Mouse (Mus musculus): Measurements from ENCODE around the gene Ppp2r2d. TPM values are rescaled to one million over a fixed set of nuclear protein-coding genes. Genes with fewer than 3 reads are reported as not detected.
A peak's percentile ranks its signal among the peaks of the same experiment; 100 is the strongest.

Ppp2r2d gene
- polyA plus RNA-seq (2016; fragmentation: Nextera tagmentation; extraction: Ambion mirVana), result 69.8 and 70.2 TPM in 2 replicates

GRCm38 (mm10) chr7:138845544-138846391 lies at the start of gene Ppp2r2d, which contains the start of gene Mapk1ip1:
Gene Ppp2r2d, plus strand, starts transcription at chr7:138846079.
Gene Mapk1ip1, minus strand, starts transcription at chr7:138846273.
- Histone ChIP-seq H3K9me3 (replicated peaks) (no peaks in the 10 kb centered on the region), H3K4me2 (replicated peaks) (peak within 1 kb of the TSS; percentile 92), H3K4me1 (peaks cover 62% of the 10 kb centered on the region), H3K9ac (peak within 1 kb of the TSS; percentile 95), H3K36me3 (0 out of 2 replicates have a peak, but pooled peaks cover 3% of the 10 kb centered on the region), H3K4me3 (peak within 1 kb of the TSS; percentile 93), H3K27ac (peak within 1 kb of the TSS; percentile 94), H3K27me3 (no peaks in the 10 kb centered on the region)
- WGBS, result under 1% methylated on average over 51 of the region's 51 CpGs
- ATAC-seq (ENCODE audit: low FRiP score), result peak; percentile 91

DNA sequence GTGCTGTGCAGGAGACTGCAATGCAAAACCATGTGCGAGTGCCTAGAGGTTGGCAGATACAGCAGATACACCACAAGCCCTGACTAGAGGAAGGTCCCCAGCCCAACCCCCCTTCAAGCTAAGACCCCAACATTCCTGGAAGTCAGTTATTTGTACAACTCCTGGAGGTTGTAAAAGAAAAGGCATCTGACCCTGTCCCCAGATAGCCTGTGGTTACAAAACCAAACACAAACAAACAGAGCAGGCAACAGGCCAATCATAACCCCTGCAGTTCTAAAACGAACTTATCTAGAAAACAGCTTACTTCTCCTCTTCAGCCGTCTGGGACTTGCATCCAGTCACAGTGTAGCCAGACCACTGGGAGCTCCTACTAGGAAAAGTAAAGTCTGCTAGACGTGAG lies 42.5 kb upstream of the Ppp2r2d start:
- 0 out of 2 replicates have a peak, but pooled peaks cover 7% of the 10 kb centered on the region for H3K9me3 ChIP-seq (replicated peaks)
- no peaks in the 10 kb centered on the region for H3K4me1 ChIP-seq
- ATAC-seq (ENCODE audit: low FRiP score), result no peak

DNA sequence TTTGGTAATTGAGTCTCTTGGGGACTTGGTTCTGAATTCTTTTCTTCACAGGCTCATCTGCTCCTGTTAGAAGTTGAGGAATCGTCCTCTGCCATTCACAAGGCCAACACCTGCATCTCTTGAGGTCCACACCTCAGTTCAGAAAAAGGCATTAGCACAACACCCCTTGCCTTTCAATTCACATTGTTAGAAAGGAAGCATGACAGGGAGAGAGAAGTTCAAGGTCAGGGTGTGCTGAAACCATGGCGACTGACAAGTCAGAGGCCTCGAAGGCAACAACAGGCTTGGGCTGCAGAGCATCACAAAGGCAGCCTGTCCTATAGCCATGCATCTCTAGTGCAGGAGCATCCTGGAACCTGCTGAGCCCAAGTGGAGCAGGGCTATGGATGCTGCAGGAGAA lies 38.7 kb upstream of the Ppp2r2d start:
- Histone ChIP-seq H3K27me3 (no peaks in the 10 kb centered on the region), H3K9me3 (replicated peaks) (0 out of 2 replicates have a peak, but pooled peaks cover 7% of the 10 kb centered on the region), H3K9ac (no peak overlapping the region), H3K27ac (no peak overlapping the region), H3K4me1 (no peaks in the 10 kb centered on the region), H3K4me3 (no peak overlapping the region), H3K36me3 (no peaks in the 10 kb centered on the region), H3K4me2 (replicated peaks) (no peak overlapping the region)
- ATAC-seq (ENCODE audit: low FRiP score), result no peak
- WGBS, result 83% methylated on average over 3 of the region's 3 CpGs

More for the DNA sequence above, 42.5 kb upstream of the Ppp2r2d start:
- H3K9ac ChIP-seq, result no peak overlapping the region
- H3K27me3 ChIP-seq, result no peaks in the 10 kb centered on the region
- no peaks in the 10 kb centered on the region for H3K36me3 ChIP-seq
- 49% methylated on average over 4 of the region's 4 CpGs for WGBS
- no peak overlapping the region for H3K27ac ChIP-seq
- H3K4me3 ChIP-seq, result no peak overlapping the region
- H3K4me2 ChIP-seq (replicated peaks), result no peak overlapping the region

DNA sequence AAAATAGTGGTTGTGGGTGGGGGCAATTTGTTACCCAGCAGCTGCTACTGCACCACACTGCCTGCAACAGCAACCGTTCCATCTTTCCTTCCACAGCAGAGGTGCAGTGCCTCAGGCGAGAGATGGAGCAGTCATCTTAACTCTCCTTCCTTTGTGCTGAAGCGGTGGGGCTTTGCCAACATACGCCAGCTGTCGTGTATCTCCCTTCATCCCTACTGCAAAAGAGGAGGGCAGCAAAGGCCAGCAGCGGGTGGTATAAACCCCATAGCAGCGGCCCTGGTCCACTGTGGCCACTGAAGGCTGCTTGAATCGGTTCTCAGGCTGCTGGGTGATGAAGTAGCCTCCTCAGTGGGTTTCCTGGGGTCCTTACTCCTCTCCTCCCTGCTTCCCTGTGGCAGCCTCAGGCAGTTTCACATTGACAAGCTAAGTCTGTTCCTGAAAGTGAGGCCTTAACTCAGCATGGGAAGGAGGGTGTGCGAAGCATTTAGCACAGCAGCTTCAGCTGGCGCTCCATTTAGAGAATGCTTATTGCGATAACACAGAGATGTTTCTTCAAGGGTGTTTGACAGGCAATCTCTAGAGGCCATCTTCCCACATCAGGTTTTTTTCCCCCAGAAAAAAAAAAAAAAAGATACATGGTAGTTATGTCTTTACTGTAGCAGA lies 32.5 kb upstream of the Ppp2r2d start:
- Histone ChIP-seq H3K36me3 (no peaks in the 10 kb centered on the region), H3K9ac (no peak overlapping the region), H3K27me3 (no peaks in the 10 kb centered on the region), H3K4me2 (replicated peaks) (no peak overlapping the region), H3K4me3 (no peak overlapping the region), H3K4me1 (no peaks in the 10 kb centered on the region), H3K27ac (no peak overlapping the region), H3K9me3 (replicated peaks) (no peaks in the 10 kb centered on the region)
- ATAC-seq (ENCODE audit: low FRiP score), result no peak
- WGBS, result 62% methylated on average over 11 of the region's 11 CpGs

GRCm38 (mm10) chr7:138818314-138818713 lies 27.6 kb upstream of the Ppp2r2d start:
- ATAC-seq (ENCODE audit: low FRiP score), result no peak
- no peaks in the 10 kb centered on the region for H3K4me1 ChIP-seq
- H3K27me3 ChIP-seq, result no peaks in the 10 kb centered on the region
- no peak overlapping the region for H3K27ac ChIP-seq
- no peaks in the 10 kb centered on the region for H3K9me3 ChIP-seq (replicated peaks)
- H3K9ac ChIP-seq, result no peak overlapping the region
- H3K4me3 ChIP-seq, result no peak overlapping the region
- no peak overlapping the region for H3K4me2 ChIP-seq (replicated peaks)
- H3K36me3 ChIP-seq, result no peaks in the 10 kb centered on the region
- WGBS, result 64% methylated on average over 4 of the region's 4 CpGs

GRCm38 (mm10) chr7:138824423-138824822 lies 21.5 kb upstream of the Ppp2r2d start:
- H3K27me3 ChIP-seq, result no peaks in the 10 kb centered on the region
- H3K9ac ChIP-seq, result no peak overlapping the region
- ATAC-seq (ENCODE audit: low FRiP score), result no peak
- no peaks in the 10 kb centered on the region for H3K36me3 ChIP-seq
- H3K27ac ChIP-seq, result no peak overlapping the region
- 80% methylated on average over 6 of the region's 6 CpGs for WGBS
- H3K4me3 ChIP-seq, result no peak overlapping the region
- no peaks in the 10 kb centered on the region for H3K4me1 ChIP-seq
- no peak overlapping the region for H3K4me2 ChIP-seq (replicated peaks)
- H3K9me3 ChIP-seq (replicated peaks), result no peaks in the 10 kb centered on the region

DNA sequence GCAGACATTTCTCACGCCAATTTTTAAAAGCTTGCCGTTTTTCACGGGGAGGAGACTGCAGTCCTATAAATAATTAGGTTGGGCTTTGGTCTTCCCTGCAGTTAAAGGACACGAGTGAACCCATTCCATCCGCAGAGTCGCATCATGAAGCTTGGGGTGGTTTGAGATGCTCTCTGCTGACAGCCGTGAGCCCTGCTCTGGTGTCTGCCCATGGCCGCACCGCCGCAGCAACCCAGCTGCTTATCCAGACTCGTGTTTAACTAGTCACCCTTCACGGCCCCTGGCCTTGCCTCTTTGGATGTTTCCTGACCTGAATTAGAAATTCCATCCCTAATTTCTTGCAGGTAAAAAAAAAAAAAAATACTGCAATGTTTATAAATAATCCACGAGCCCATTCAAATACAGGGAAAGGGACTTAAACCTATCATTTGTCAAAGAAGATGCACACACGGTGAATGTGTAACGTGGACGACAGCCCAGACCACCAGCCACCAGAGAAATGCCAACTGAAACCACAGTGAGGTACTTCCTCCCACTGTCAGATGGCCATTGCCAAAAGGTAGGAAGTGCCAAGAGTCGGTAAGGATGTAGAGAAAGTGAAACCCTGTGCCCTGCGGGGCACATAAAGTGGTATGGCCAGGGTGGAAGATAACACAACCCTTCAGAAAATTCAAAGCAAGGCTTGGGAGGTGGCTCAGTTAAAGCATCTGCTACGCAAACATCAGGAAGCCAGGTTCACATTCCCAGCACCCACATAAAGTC lies 20.7 kb upstream of the Ppp2r2d start:
- no peaks in the 10 kb centered on the region for H3K36me3 ChIP-seq
- no peak overlapping the region for H3K27ac ChIP-seq
- H3K27me3 ChIP-seq, result no peaks in the 10 kb centered on the region
- no peaks in the 10 kb centered on the region for H3K9me3 ChIP-seq (replicated peaks)
- ATAC-seq (ENCODE audit: low FRiP score), result no peak
- H3K4me2 ChIP-seq (replicated peaks), result no peak overlapping the region
- H3K4me1 ChIP-seq, result no peaks in the 10 kb centered on the region
- WGBS, result 87% methylated on average over 19 of the region's 19 CpGs
- no peak overlapping the region for H3K9ac ChIP-seq
- no peak overlapping the region for H3K4me3 ChIP-seq

- Histone ChIP-seq H3K27ac (no peak overlapping the region), H3K36me3 (no peaks in the 10 kb centered on the region), H3K4me2 (replicated peaks) (no peak overlapping the region), H3K4me1 (no peaks in the 10 kb centered on the region), H3K27me3 (no peaks in the 10 kb centered on the region), H3K4me3 (no peak overlapping the region), H3K9me3 (replicated peaks) (no peaks in the 10 kb centered on the region), H3K9ac (no peak overlapping the region)
- ATAC-seq (ENCODE audit: low FRiP score), result no peak
- 20% methylated on average over 11 of the region's 11 CpGs for WGBS
Observed at GRCm38 (mm10) chr7:138827812-138828211, 18.1 kb upstream of the Ppp2r2d start.

- 96% methylated on average over 3 of the region's 3 CpGs for WGBS
- H3K4me3 ChIP-seq, result no peak overlapping the region
- H3K9ac ChIP-seq, result no peak overlapping the region
- H3K4me1 ChIP-seq, result no peaks in the 10 kb centered on the region
- H3K9me3 ChIP-seq (replicated peaks), result no peaks in the 10 kb centered on the region
- no peak overlapping the region for H3K4me2 ChIP-seq (replicated peaks)
- H3K27me3 ChIP-seq, result no peaks in the 10 kb centered on the region
- no peak overlapping the region for H3K27ac ChIP-seq
- H3K36me3 ChIP-seq, result peaks cover 14% of the 10 kb centered on the region
- no peak for ATAC-seq (ENCODE audit: low FRiP score)
Observed at GRCm38 (mm10) chr7:138835028-138835427, 10.9 kb upstream of the Ppp2r2d start.

DNA sequence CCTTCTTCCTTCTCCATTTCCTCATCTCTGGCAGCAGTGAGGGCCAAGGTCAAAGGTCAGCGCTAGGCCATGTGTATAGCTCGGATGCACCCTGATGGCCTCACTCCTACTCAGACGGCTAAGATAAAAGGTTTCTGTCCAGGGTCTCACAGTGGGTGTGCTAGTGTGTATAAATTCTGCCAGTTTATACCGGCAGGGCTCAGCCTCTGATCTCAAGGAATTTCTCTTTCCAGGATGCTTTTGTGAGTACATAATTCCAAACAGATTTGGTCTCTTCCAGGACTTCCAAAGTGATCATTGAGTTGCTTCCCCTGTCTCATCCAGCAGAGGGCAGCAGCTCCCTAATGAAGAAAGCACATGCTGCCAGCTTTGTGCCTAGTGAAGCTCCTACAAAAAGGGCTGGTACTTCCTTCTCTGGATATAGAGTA lies 5.3 kb upstream of the Ppp2r2d start:
- no peak overlapping the region for H3K4me3 ChIP-seq
- H3K27ac ChIP-seq, result no peak overlapping the region
- peaks cover 36% of the 10 kb centered on the region for H3K4me1 ChIP-seq
- no peak overlapping the region for H3K9ac ChIP-seq
- no peaks in the 10 kb centered on the region for H3K27me3 ChIP-seq
- H3K9me3 ChIP-seq (replicated peaks), result no peaks in the 10 kb centered on the region
- 0 out of 2 replicates have a peak, but pooled peaks have one; percentile 15 for ATAC-seq (ENCODE audit: low FRiP score)
- H3K36me3 ChIP-seq, result peaks cover 11% of the 10 kb centered on the region
- WGBS, result 26% methylated on average over 4 of the region's 4 CpGs
- H3K4me2 ChIP-seq (replicated peaks), result no peak overlapping the region

DNA sequence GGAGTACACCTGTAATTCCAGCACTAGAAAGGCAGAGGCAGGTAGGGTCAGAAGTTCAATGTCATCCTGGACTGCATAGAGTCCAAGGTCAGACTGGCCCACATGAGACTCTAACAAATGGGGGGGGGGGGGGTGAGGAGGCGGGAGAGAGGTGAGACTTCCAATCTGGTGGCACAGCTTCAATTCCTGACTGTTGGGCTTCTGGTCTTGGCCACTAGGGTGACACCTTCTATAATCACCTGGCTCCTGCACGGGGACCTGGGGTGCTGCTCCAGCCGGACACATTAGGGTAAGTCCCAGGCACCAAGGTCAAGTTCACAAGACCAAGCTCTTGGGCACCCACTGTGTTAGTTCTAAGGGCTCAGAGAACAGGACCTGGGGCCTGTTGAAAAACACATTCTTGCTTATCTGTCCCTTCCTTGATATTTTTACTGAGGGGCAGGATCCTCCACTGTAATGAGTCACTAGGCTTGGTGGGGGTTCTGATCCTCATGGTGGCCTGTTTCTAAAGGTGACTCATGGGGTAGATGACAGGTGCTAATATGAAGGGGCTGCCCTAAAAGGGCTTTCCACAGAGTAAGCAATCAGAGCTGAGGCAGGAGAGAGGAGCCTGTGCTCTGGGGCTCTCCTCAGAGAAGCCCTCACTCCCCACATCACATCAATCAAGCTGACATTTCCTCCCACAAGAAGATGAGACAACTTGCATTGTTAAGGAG lies 4.3 kb upstream of the Ppp2r2d start:
- Histone ChIP-seq H3K9ac (no peak overlapping the region), H3K4me1 (peaks cover 36% of the 10 kb centered on the region), H3K36me3 (peaks cover 2% of the 10 kb centered on the region; the same call in 1 of the 2 replicates), H3K27ac (no peak overlapping the region; the same call in 1 of the 2 replicates), H3K9me3 (replicated peaks) (no peaks in the 10 kb centered on the region), H3K4me2 (replicated peaks) (no peak overlapping the region), H3K27me3 (no peaks in the 10 kb centered on the region), H3K4me3 (no peak overlapping the region)
- no peak for ATAC-seq (ENCODE audit: low FRiP score)
- 65% methylated on average over 3 of the region's 3 CpGs for WGBS

Measured in hindbrain, embryonic 12.5 days (tissue).